Mouse (Mus musculus): ENCODE data around the gene Gm37240. TPM values are rescaled to one million over a fixed set of nuclear protein-coding genes. Genes with fewer than 3 reads are reported as not detected.
A peak's percentile ranks its signal among the peaks of the same experiment; 100 is the strongest.

Gm37240 gene
- total RNA-seq, 2 experiments from 2014 or later, result 35.3 to 39.6 TPM

GRCm38 (mm10) chr3:84753816-84754215, 1133.5 kb downstream of the Gm37240 start:
- DNase-seq, result no peak

GRCm38 (mm10) chr3:84749222-84749621, 1138.1 kb downstream of the Gm37240 start:
- DNase-seq, result no peak

- DNase-seq, result no peak
Observed at GRCm38 (mm10) chr3:84748139-84748538, 1139.2 kb downstream of the Gm37240 start.

- peak; percentile 44 for DNase-seq
Observed at GRCm38 (mm10) chr3:84745537-84746189, 1141.7 kb downstream of the Gm37240 start.

- peak; percentile 52 for DNase-seq
Observed at GRCm38 (mm10) chr3:84744707-84745106, 1142.6 kb downstream of the Gm37240 start.

- no peak for DNase-seq
Observed at GRCm38 (mm10) chr3:84740050-84740596, 1147.2 kb downstream of the Gm37240 start.

- DNase-seq, result no peak
Observed at GRCm38 (mm10) chr3:84737137-84737536, 1150.2 kb downstream of the Gm37240 start.

GRCm38 (mm10) chr3:84735716-84736115, 1151.6 kb downstream of the Gm37240 start:
- DNase-seq, result no peak

- no peak for DNase-seq
Observed at GRCm38 (mm10) chr3:84732516-84732915, 1154.8 kb downstream of the Gm37240 start.

GRCm38 (mm10) chr3:84732016-84732502, 1155.3 kb downstream of the Gm37240 start:
- no peak for DNase-seq

GRCm38 (mm10) chr3:84731403-84732015, 1155.8 kb downstream of the Gm37240 start:
- no peak for DNase-seq

- no peak for DNase-seq
Observed at GRCm38 (mm10) chr3:84731003-84731402, 1156.3 kb downstream of the Gm37240 start.

- DNase-seq, result no peak
Observed at GRCm38 (mm10) chr3:84729806-84730205, 1157.5 kb downstream of the Gm37240 start.

GRCm38 (mm10) chr3:84723996-84724395, 1163.3 kb downstream of the Gm37240 start:
- no peak for DNase-seq

GRCm38 (mm10) chr3:84722680-84723079, 1164.6 kb downstream of the Gm37240 start:
- no peak for DNase-seq

- DNase-seq, result no peak
Observed at GRCm38 (mm10) chr3:84715073-84715768, 1172.1 kb downstream of the Gm37240 start.

GRCm38 (mm10) chr3:84712941-84713340, 1174.4 kb downstream of the Gm37240 start:
- DNase-seq, result no peak

GRCm38 (mm10) chr3:84710723-84711122, 1176.6 kb downstream of the Gm37240 start:
- no peak for DNase-seq

GRCm38 (mm10) chr3:84709967-84710366, 1177.4 kb downstream of the Gm37240 start:
- peak; percentile 58 for DNase-seq

- DNase-seq, result no peak
Observed at GRCm38 (mm10) chr3:84709100-84709499, 1178.2 kb downstream of the Gm37240 start.

- peak; percentile 46 for DNase-seq
Observed at GRCm38 (mm10) chr3:84708469-84708868, 1178.8 kb downstream of the Gm37240 start.

GRCm38 (mm10) chr3:84705224-84705623, 1182.1 kb downstream of the Gm37240 start:
- no peak for DNase-seq

Measured in gastrocnemius, postnatal 25 days (tissue).